Mouse (Mus musculus): ENCODE results near the gene Acbd5. TPM values are rescaled to one million over a fixed set of nuclear protein-coding genes. Genes with fewer than 3 reads are reported as not detected.
"Not testable (repeated sequence)": the region's sequence is repeated elsewhere in the genome, so short reads cannot be mapped to it uniquely, and the experiment has no call there.

Gene Acbd5
- 10 to 100 TPM; 23.9 to 26.8 (median 25.4) TPM for total RNA-seq (2022)

GRCm38 (mm10) chr2:23067552-23068369 is at the start of gene Acbd5:
Acbd5 (plus strand) TSS chr2:23068167.
- peak; percentile 97 for DNase-seq (ENCODE audit: low spot score)

GRCm38 (mm10) chr2:23019170-23019569 is 48.8 kb upstream of the Acbd5 start:
- no peak for DNase-seq (ENCODE audit: low spot score)

- no peak for DNase-seq (ENCODE audit: low spot score)
These were observed 46.6 kb upstream of the Acbd5 start for GRCm38 (mm10) chr2:23021320-23021719.

GRCm38 (mm10) chr2:23021721-23022120 is 46.2 kb upstream of the Acbd5 start:
- peak; percentile 67 for DNase-seq (ENCODE audit: low spot score)

GRCm38 (mm10) chr2:23023023-23023422 is 44.9 kb upstream of the Acbd5 start:
- DNase-seq (ENCODE audit: low spot score): no peak

- no peak for DNase-seq (ENCODE audit: low spot score)
These were observed 44.2 kb upstream of the Acbd5 start for GRCm38 (mm10) chr2:23023714-23024282.

- DNase-seq (ENCODE audit: low spot score): no peak
These were observed 41.6 kb upstream of the Acbd5 start for GRCm38 (mm10) chr2:23026379-23026778.

GRCm38 (mm10) chr2:23028826-23029225 is 39.1 kb upstream of the Acbd5 start:
- no peak for DNase-seq (ENCODE audit: low spot score)

GRCm38 (mm10) chr2:23030631-23031030 is 37.3 kb upstream of the Acbd5 start:
- DNase-seq (ENCODE audit: low spot score): no peak

- peak; percentile 58 for DNase-seq (ENCODE audit: low spot score)
These were observed 33.1 kb upstream of the Acbd5 start for GRCm38 (mm10) chr2:23034692-23035435.

- DNase-seq (ENCODE audit: low spot score): no peak
These were observed 32.5 kb upstream of the Acbd5 start for GRCm38 (mm10) chr2:23035467-23035866.

GRCm38 (mm10) chr2:23039082-23040000 is 28.6 kb upstream of the Acbd5 start:
- peak; percentile 37 for DNase-seq (ENCODE audit: low spot score)

- peak; percentile 97 for DNase-seq (ENCODE audit: low spot score)
These were observed 27.8 kb upstream of the Acbd5 start, which contains the start of gene Abi1 for GRCm38 (mm10) chr2:23040001-23040646. Abi1 (minus strand) TSS chr2:23040241.

- not testable (repeated sequence) for DNase-seq (ENCODE audit: low spot score)
These were observed 27.3 kb upstream of the Acbd5 start for GRCm38 (mm10) chr2:23040690-23041089.

- peak; percentile 19 for DNase-seq (ENCODE audit: low spot score)
These were observed 26.5 kb upstream of the Acbd5 start for GRCm38 (mm10) chr2:23041457-23041856.

- no peak for DNase-seq (ENCODE audit: low spot score)
These were observed 25.8 kb upstream of the Acbd5 start for GRCm38 (mm10) chr2:23042189-23042588.

- no peak for DNase-seq (ENCODE audit: low spot score)
These were observed 22.3 kb upstream of the Acbd5 start for GRCm38 (mm10) chr2:23045703-23046102.

GRCm38 (mm10) chr2:23048006-23048405 is 20.0 kb upstream of the Acbd5 start:
- no peak for DNase-seq (ENCODE audit: low spot score)

- DNase-seq (ENCODE audit: low spot score): no peak
These were observed 16.1 kb upstream of the Acbd5 start for GRCm38 (mm10) chr2:23051890-23052289.

- peak; percentile 19 for DNase-seq (ENCODE audit: low spot score)
These were observed 15.4 kb upstream of the Acbd5 start for GRCm38 (mm10) chr2:23052523-23052922.

GRCm38 (mm10) chr2:23068370-23068737 is 387 bp downstream of the Acbd5 start:
- DNase-seq (ENCODE audit: low spot score): no peak

All from heart, adult 8-10 months (tissue).